Mouse (Mus musculus): ENCODE results near the gene Pfkm.

Gene Pfkm

GRCm38 (mm10) chr15:98139763-98140162 lies 47.4 kb downstream of the Pfkm start:
- no peak for DNase-seq (ENCODE audit: low read depth, low spot score)

GRCm38 (mm10) chr15:98140809-98141208 lies 48.4 kb downstream of the Pfkm start:
- DNase-seq (ENCODE audit: low read depth, low spot score), result no peak

- DNase-seq (ENCODE audit: low read depth, low spot score), result no peak
These were observed 50.1 kb downstream of the Pfkm start for GRCm38 (mm10) chr15:98142515-98142914.

- DNase-seq (ENCODE audit: low read depth, low spot score), result no peak
These were observed 52.6 kb downstream of the Pfkm start for GRCm38 (mm10) chr15:98144861-98145507.

GRCm38 (mm10) chr15:98145559-98146181 lies 53.3 kb downstream of the Pfkm start:
- peak; percentile 82 for DNase-seq (ENCODE audit: low read depth, low spot score)

- no peak for DNase-seq (ENCODE audit: low read depth, low spot score)
These were observed 56.0 kb downstream of the Pfkm start for GRCm38 (mm10) chr15:98148356-98148755.

GRCm38 (mm10) chr15:98149166-98149602 lies 56.8 kb downstream of the Pfkm start:
- no peak for DNase-seq (ENCODE audit: low read depth, low spot score)

- no peak for DNase-seq (ENCODE audit: low read depth, low spot score)
These were observed 60.5 kb downstream of the Pfkm start for GRCm38 (mm10) chr15:98152916-98153315.

- peak; percentile 34 for DNase-seq (ENCODE audit: low read depth, low spot score)
These were observed 61.2 kb downstream of the Pfkm start for GRCm38 (mm10) chr15:98153625-98154024.

- DNase-seq (ENCODE audit: low read depth, low spot score), result no peak
These were observed 61.8 kb downstream of the Pfkm start for GRCm38 (mm10) chr15:98154146-98154545.

GRCm38 (mm10) chr15:98154631-98155030 lies 62.2 kb downstream of the Pfkm start:
- DNase-seq (ENCODE audit: low read depth, low spot score), result no peak

GRCm38 (mm10) chr15:98155272-98155671 lies 62.9 kb downstream of the Pfkm start:
- DNase-seq (ENCODE audit: low read depth, low spot score), result no peak

GRCm38 (mm10) chr15:98155944-98156343 lies 63.6 kb downstream of the Pfkm start:
- DNase-seq (ENCODE audit: low read depth, low spot score), result no peak

GRCm38 (mm10) chr15:98157253-98157652 lies 64.9 kb downstream of the Pfkm start:
- DNase-seq (ENCODE audit: low read depth, low spot score), result no peak

GRCm38 (mm10) chr15:98161026-98161805 lies 68.8 kb downstream of the Pfkm start:
- DNase-seq (ENCODE audit: low read depth, low spot score), result no peak

- no peak for DNase-seq (ENCODE audit: low read depth, low spot score)
These were observed 70.2 kb downstream of the Pfkm start for GRCm38 (mm10) chr15:98162561-98162960.

GRCm38 (mm10) chr15:98165525-98165924 lies 73.1 kb downstream of the Pfkm start, which contains the start of gene Asb8:
Asb8 (minus strand) TSS chr15:98165625.
- no peak for DNase-seq (ENCODE audit: low read depth, low spot score)

- DNase-seq (ENCODE audit: low read depth, low spot score), result no peak
These were observed 74.7 kb downstream of the Pfkm start, which contains the start of gene Ccdc184 for GRCm38 (mm10) chr15:98166963-98167644. Ccdc184 (plus strand) TSS chr15:98167158.

GRCm38 (mm10) chr15:98167645-98168621 lies 75.5 kb downstream of the Pfkm start:
- DNase-seq (ENCODE audit: low read depth, low spot score), result peak; percentile 95

- DNase-seq (ENCODE audit: low read depth, low spot score), result no peak
These were observed 76.2 kb downstream of the Pfkm start for GRCm38 (mm10) chr15:98168622-98169004.

GRCm38 (mm10) chr15:98170365-98170764 lies 78.0 kb downstream of the Pfkm start:
- DNase-seq (ENCODE audit: low read depth, low spot score), result no peak
